Mouse (Mus musculus): Measurements from ENCODE around the gene Pask.
A peak's percentile ranks its signal among the peaks of the same experiment; 100 is the strongest.

GRCm38 (mm10) chr1:93379117-93379516, 35.8 kb upstream of the Pask start:
- peak; percentile 14; the same call in 1 of the 2 replicates for TF ChIP-seq CTCF (IDR thresholded peaks at IDR 0.05; ENCODE audit: extremely low read depth, insufficient read length, insufficient replicate concordance, low read depth, low read length)
- no peak for TF ChIP-seq POLR2A (IDR thresholded peaks at IDR 0.05; ENCODE audit: low read depth, low read length)

Measured in small intestine, adult 2 months (tissue).